Mouse (Mus musculus) adrenal gland, postnatal 14 days (tissue): ENCODE results near the gene Klhl12. TPM values are rescaled to one million over a fixed set of nuclear protein-coding genes. Genes with fewer than 3 reads are reported as not detected.
"Not testable (repeated sequence)": the region's sequence is repeated elsewhere in the genome, so short reads cannot be mapped to it uniquely, and the experiment has no call there.

ENCODE experiments used
- DNase-seq: peaks from one replicate; pipeline ENCODE4 v3.0.0; 2021; ENCODE audit warnings: mixed read lengths
- total RNA-seq: library from RNA; stranded (reverse); gene quantifications from 2 replicates; pipeline ENCODE4 v1.2.3, GENCODE M21; 2021

Klhl12 gene
- total RNA-seq, 1 experiment from 2014 or later = 19.5 TPM

GRCm38 (mm10) chr1:134448537-134448936, 6.8 kb upstream of the Klhl12 start:
- not testable (repeated sequence) for DNase-seq

GRCm38 (mm10) chr1:134450201-134450600, 5.1 kb upstream of the Klhl12 start:
- no peak for DNase-seq

- DNase-seq = peak; percentile 68
Observed at GRCm38 (mm10) chr1:134450986-134451385, 4.3 kb upstream of the Klhl12 start.

GRCm38 (mm10) chr1:134456060-134456459, 729 bp downstream of the Klhl12 start:
- DNase-seq = no peak

- no peak for DNase-seq
Observed at GRCm38 (mm10) chr1:134458139-134458727, 2.9 kb downstream of the Klhl12 start.

GRCm38 (mm10) chr1:134460294-134461284, 5.3 kb downstream of the Klhl12 start:
- no peak for DNase-seq

GRCm38 (mm10) chr1:134484623-134485022, 29.3 kb downstream of the Klhl12 start:
- no peak for DNase-seq

- peak; percentile 37 for DNase-seq
Observed at GRCm38 (mm10) chr1:134490903-134491801, 35.8 kb downstream of the Klhl12 start.

- no peak for DNase-seq
Observed at GRCm38 (mm10) chr1:134492276-134492675, 36.9 kb downstream of the Klhl12 start.

GRCm38 (mm10) chr1:134493496-134493895, 38.2 kb downstream of the Klhl12 start:
- peak; percentile 21 for DNase-seq

GRCm38 (mm10) chr1:134493956-134494355, 38.6 kb downstream of the Klhl12 start:
- DNase-seq = no peak

GRCm38 (mm10) chr1:134494428-134495215, 39.3 kb downstream of the Klhl12 start, which contains the start of gene Rabif:
TSS of gene Rabif (plus strand) at chr1:134494648.
- DNase-seq = peak; percentile 100

- no peak for DNase-seq
Observed at GRCm38 (mm10) chr1:134495216-134495539, 39.8 kb downstream of the Klhl12 start.

GRCm38 (mm10) chr1:134495991-134496390, 40.7 kb downstream of the Klhl12 start:
- DNase-seq = peak; percentile 68

GRCm38 (mm10) chr1:134500916-134501315, 45.6 kb downstream of the Klhl12 start:
- DNase-seq = no peak

GRCm38 (mm10) chr1:134506201-134506600, 50.9 kb downstream of the Klhl12 start:
- peak; percentile 61 for DNase-seq

- DNase-seq = no peak
Observed at GRCm38 (mm10) chr1:134510018-134510417, 54.7 kb downstream of the Klhl12 start.

GRCm38 (mm10) chr1:134512183-134512582, 56.9 kb downstream of the Klhl12 start:
- no peak for DNase-seq

- DNase-seq = no peak
Observed at GRCm38 (mm10) chr1:134512584-134512983, 57.3 kb downstream of the Klhl12 start.

GRCm38 (mm10) chr1:134513312-134513860, 58.1 kb downstream of the Klhl12 start:
- peak; percentile 62 for DNase-seq
